Mouse (Mus musculus): Measurements from ENCODE around the gene Uvssa. TPM values are rescaled to one million over a fixed set of nuclear protein-coding genes. Genes with fewer than 3 reads are reported as not detected.

The Uvssa gene
- polyA plus RNA-seq, 1 experiment from 2014 or later, result 8.3 TPM

DNA sequence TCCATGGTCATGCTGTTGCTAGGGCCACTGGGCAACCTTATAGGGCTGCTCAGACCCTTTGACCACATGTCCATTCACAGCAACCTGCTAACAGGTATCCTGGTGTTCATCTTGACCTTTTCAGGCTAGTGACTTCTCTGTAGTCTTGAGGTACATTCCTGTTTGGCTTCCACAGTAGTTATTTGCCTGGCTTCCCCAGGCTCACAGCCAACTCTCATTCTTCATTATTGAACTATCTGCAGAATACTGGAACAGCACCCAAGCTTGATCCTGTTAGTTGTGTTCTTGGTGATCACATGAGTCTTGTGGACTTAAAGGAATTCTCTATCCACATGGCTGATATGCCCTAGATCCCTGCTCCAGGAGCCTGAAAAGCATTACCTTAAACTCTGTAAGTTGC is 34.8 kb upstream of the Uvssa start:
- no peak overlapping the region for H3K9ac ChIP-seq (ENCODE audit: low read length)
- no peak overlapping the region for H3K4me2 ChIP-seq (ENCODE audit: low read length)
- DNase-seq (ENCODE audit: low spot score), result no peak
- H3K4me1 ChIP-seq (replicated peaks; ENCODE audit: control insufficient read depth, insufficient read depth, low read length), result no peaks in the 10 kb centered on the region
- no peak for ATAC-seq (replicated peaks; ENCODE audit: low FRiP score, low TSS enrichment, low read depth)
- no peaks in the 10 kb centered on the region for H3K27me3 ChIP-seq (replicated peaks; ENCODE audit: control insufficient read depth, insufficient read depth, low read length)
- 0 out of 2 replicates have a peak, but pooled peaks cover 4% of the 10 kb centered on the region for H3K36me3 ChIP-seq (ENCODE audit: control insufficient read depth, insufficient read depth, low read length)
- H3K27ac ChIP-seq (ENCODE audit: low read depth), result no peak overlapping the region
- no peaks in the 10 kb centered on the region for H3K9me3 ChIP-seq (ENCODE audit: control insufficient read depth, low read length)
- no peak overlapping the region for H3K4me3 ChIP-seq (ENCODE audit: low read depth, low read length)

- no peak overlapping the region for H3K27ac ChIP-seq (ENCODE audit: low read depth)
- ATAC-seq (replicated peaks; ENCODE audit: low FRiP score, low TSS enrichment, low read depth) (no peak), DNase-seq (ENCODE audit: low spot score) (no peak)
- H3K36me3 ChIP-seq (ENCODE audit: control insufficient read depth, insufficient read depth, low read length), result 0 out of 2 replicates have a peak, but pooled peaks cover 4% of the 10 kb centered on the region
- 75% methylated on average over 3 of the region's 3 CpGs for WGBS
- H3K4me1 ChIP-seq (replicated peaks; ENCODE audit: control insufficient read depth, insufficient read depth, low read length), result no peaks in the 10 kb centered on the region
- no peak overlapping the region for H3K4me3 ChIP-seq (ENCODE audit: low read depth, low read length)
- no peaks in the 10 kb centered on the region for H3K9me3 ChIP-seq (ENCODE audit: control insufficient read depth, low read length)
- no peak overlapping the region for H3K9ac ChIP-seq (ENCODE audit: low read length)
- H3K27me3 ChIP-seq (replicated peaks; ENCODE audit: control insufficient read depth, insufficient read depth, low read length), result no peaks in the 10 kb centered on the region
- no peak overlapping the region for H3K4me2 ChIP-seq (ENCODE audit: low read length)
Observed at GRCm38 (mm10) chr5:33344070-33344469, 34.3 kb upstream of the Uvssa start.

GRCm38 (mm10) chr5:33347620-33348019 is 30.7 kb upstream of the Uvssa start:
- Histone ChIP-seq H3K4me1 (replicated peaks; ENCODE audit: control insufficient read depth, insufficient read depth, low read length) (no peaks in the 10 kb centered on the region; the same call in 1 of the 2 replicates), H3K36me3 (ENCODE audit: control insufficient read depth, insufficient read depth, low read length) (0 out of 2 replicates have a peak, but pooled peaks cover 4% of the 10 kb centered on the region), H3K27ac (ENCODE audit: low read depth) (no peak overlapping the region), H3K4me2 (ENCODE audit: low read length) (no peak overlapping the region), H3K9ac (ENCODE audit: low read length) (no peak overlapping the region), H3K4me3 (ENCODE audit: low read depth, low read length) (no peak overlapping the region), H3K27me3 (replicated peaks; ENCODE audit: control insufficient read depth, insufficient read depth, low read length) (no peaks in the 10 kb centered on the region), H3K9me3 (ENCODE audit: control insufficient read depth, low read length) (no peaks in the 10 kb centered on the region)
- DNase-seq (ENCODE audit: low spot score) (no peak), ATAC-seq (replicated peaks; ENCODE audit: low FRiP score, low TSS enrichment, low read depth) (no peak)
- 71% methylated on average over 3 of the region's 3 CpGs for WGBS

GRCm38 (mm10) chr5:33349205-33349604 is 29.1 kb upstream of the Uvssa start:
- no peak overlapping the region for H3K4me2 ChIP-seq (ENCODE audit: low read length)
- H3K9me3 ChIP-seq (ENCODE audit: control insufficient read depth, low read length), result no peaks in the 10 kb centered on the region
- 0 out of 2 replicates have a peak, but pooled peaks cover 4% of the 10 kb centered on the region for H3K36me3 ChIP-seq (ENCODE audit: control insufficient read depth, insufficient read depth, low read length)
- H3K9ac ChIP-seq (ENCODE audit: low read length), result no peak overlapping the region
- ATAC-seq (replicated peaks; ENCODE audit: low FRiP score, low TSS enrichment, low read depth) (no peak), DNase-seq (ENCODE audit: low spot score) (no peak)
- no peaks in the 10 kb centered on the region for H3K27me3 ChIP-seq (replicated peaks; ENCODE audit: control insufficient read depth, insufficient read depth, low read length)
- whole genome bisulfite sequencing, result 92% methylated on average over 5 of the region's 5 CpGs
- H3K27ac ChIP-seq (ENCODE audit: low read depth), result no peak overlapping the region
- H3K4me1 ChIP-seq (replicated peaks; ENCODE audit: control insufficient read depth, insufficient read depth, low read length), result no peaks in the 10 kb centered on the region; the same call in 1 of the 2 replicates
- H3K4me3 ChIP-seq (ENCODE audit: low read depth, low read length), result no peak overlapping the region

GRCm38 (mm10) chr5:33349706-33350105 is 28.6 kb upstream of the Uvssa start:
- H3K4me1 ChIP-seq (replicated peaks; ENCODE audit: control insufficient read depth, insufficient read depth, low read length), result no peaks in the 10 kb centered on the region; the same call in 1 of the 2 replicates
- H3K4me2 ChIP-seq (ENCODE audit: low read length), result no peak overlapping the region
- no peaks in the 10 kb centered on the region for H3K27me3 ChIP-seq (replicated peaks; ENCODE audit: control insufficient read depth, insufficient read depth, low read length)
- no peak overlapping the region for H3K9ac ChIP-seq (ENCODE audit: low read length)
- no peak overlapping the region for H3K4me3 ChIP-seq (ENCODE audit: low read depth, low read length)
- 0 out of 2 replicates have a peak, but pooled peaks cover 2% of the 10 kb centered on the region for H3K36me3 ChIP-seq (ENCODE audit: control insufficient read depth, insufficient read depth, low read length)
- H3K27ac ChIP-seq (ENCODE audit: low read depth), result no peak overlapping the region
- 71% methylated on average over 4 of the region's 4 CpGs for WGBS
- DNase-seq (ENCODE audit: low spot score) (no peak), ATAC-seq (replicated peaks; ENCODE audit: low FRiP score, low TSS enrichment, low read depth) (no peak)
- no peaks in the 10 kb centered on the region for H3K9me3 ChIP-seq (ENCODE audit: control insufficient read depth, low read length)

- Histone ChIP-seq H3K4me1 (replicated peaks; ENCODE audit: control insufficient read depth, insufficient read depth, low read length) (no peaks in the 10 kb centered on the region; the same call in 1 of the 2 replicates), H3K4me2 (ENCODE audit: low read length) (no peak overlapping the region), H3K36me3 (ENCODE audit: control insufficient read depth, insufficient read depth, low read length) (no peaks in the 10 kb centered on the region), H3K4me3 (ENCODE audit: low read depth, low read length) (no peak overlapping the region), H3K27ac (ENCODE audit: low read depth) (no peak overlapping the region), H3K9ac (ENCODE audit: low read length) (no peak overlapping the region), H3K27me3 (replicated peaks; ENCODE audit: control insufficient read depth, insufficient read depth, low read length) (no peaks in the 10 kb centered on the region), H3K9me3 (ENCODE audit: control insufficient read depth, low read length) (no peaks in the 10 kb centered on the region)
- 90% methylated on average over 3 of the region's 3 CpGs for WGBS
- DNase-seq (ENCODE audit: low spot score), result no peak
- ATAC-seq (replicated peaks; ENCODE audit: low FRiP score, low TSS enrichment, low read depth), result no peak
Observed at GRCm38 (mm10) chr5:33351556-33352272, 26.6 kb upstream of the Uvssa start.

DNA sequence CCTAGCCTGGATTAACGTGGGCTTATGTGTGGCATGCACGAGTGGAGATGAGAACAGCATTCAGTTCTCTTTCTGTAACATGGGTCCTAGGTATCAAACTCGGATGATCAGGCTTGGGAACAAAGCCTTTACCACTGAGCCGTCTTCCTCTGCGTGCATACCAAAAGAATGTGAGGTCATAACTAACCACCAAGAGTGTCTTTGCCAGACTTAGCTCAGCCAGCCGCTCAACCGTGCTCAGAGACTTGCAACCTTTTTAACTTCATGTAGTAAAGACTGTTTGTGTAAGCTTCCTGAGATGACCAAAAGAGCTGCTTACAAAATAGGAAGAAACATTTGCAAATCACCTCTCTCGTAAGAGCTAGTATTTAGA is 26.1 kb upstream of the Uvssa start:
- 76% methylated on average over 8 of the region's 8 CpGs for WGBS
- no peaks in the 10 kb centered on the region; the same call in 1 of the 2 replicates for H3K4me1 ChIP-seq (replicated peaks; ENCODE audit: control insufficient read depth, insufficient read depth, low read length)
- no peak overlapping the region for H3K27ac ChIP-seq (ENCODE audit: low read depth)
- DNase-seq (ENCODE audit: low spot score) (no peak), ATAC-seq (replicated peaks; ENCODE audit: low FRiP score, low TSS enrichment, low read depth) (no peak)
- no peaks in the 10 kb centered on the region for H3K9me3 ChIP-seq (ENCODE audit: control insufficient read depth, low read length)
- H3K9ac ChIP-seq (ENCODE audit: low read length), result no peak overlapping the region
- no peaks in the 10 kb centered on the region for H3K36me3 ChIP-seq (ENCODE audit: control insufficient read depth, insufficient read depth, low read length)
- H3K4me2 ChIP-seq (ENCODE audit: low read length), result no peak overlapping the region
- no peak overlapping the region for H3K4me3 ChIP-seq (ENCODE audit: low read depth, low read length)
- H3K27me3 ChIP-seq (replicated peaks; ENCODE audit: control insufficient read depth, insufficient read depth, low read length), result no peaks in the 10 kb centered on the region

DNA sequence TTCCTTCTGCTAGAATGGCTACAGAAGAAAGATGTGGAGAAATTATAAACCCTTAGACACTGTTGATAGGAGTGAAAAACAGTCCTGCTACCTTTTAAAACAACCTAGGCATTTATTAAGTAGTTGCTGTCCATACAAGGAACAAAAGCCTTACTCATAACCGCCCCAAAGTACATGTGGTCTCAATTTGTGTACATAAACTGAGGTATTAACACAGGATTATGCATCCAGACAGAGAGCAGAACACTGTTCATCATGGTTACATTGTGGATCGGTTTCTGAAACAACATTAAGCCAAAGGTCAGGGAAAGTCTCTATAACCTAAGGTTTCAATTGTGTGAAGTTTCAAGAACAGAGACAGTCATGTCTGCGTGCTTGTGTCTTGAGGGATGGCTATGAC is 25.3 kb upstream of the Uvssa start:
- whole genome bisulfite sequencing, result 62% methylated on average over 3 of the region's 3 CpGs
- Histone ChIP-seq H3K27ac (ENCODE audit: low read depth) (no peak overlapping the region), H3K4me1 (replicated peaks; ENCODE audit: control insufficient read depth, insufficient read depth, low read length) (no peaks in the 10 kb centered on the region; the same call in 1 of the 2 replicates), H3K4me3 (ENCODE audit: low read depth, low read length) (no peak overlapping the region), H3K36me3 (ENCODE audit: control insufficient read depth, insufficient read depth, low read length) (no peaks in the 10 kb centered on the region), H3K9me3 (ENCODE audit: control insufficient read depth, low read length) (no peaks in the 10 kb centered on the region), H3K4me2 (ENCODE audit: low read length) (no peak overlapping the region), H3K27me3 (replicated peaks; ENCODE audit: control insufficient read depth, insufficient read depth, low read length) (no peaks in the 10 kb centered on the region), H3K9ac (ENCODE audit: low read length) (no peak overlapping the region)
- ATAC-seq (replicated peaks; ENCODE audit: low FRiP score, low TSS enrichment, low read depth), result no peak
- DNase-seq (ENCODE audit: low spot score), result no peak

GRCm38 (mm10) chr5:33357494-33357893 is 20.9 kb upstream of the Uvssa start:
- no peaks in the 10 kb centered on the region for H3K27me3 ChIP-seq (replicated peaks; ENCODE audit: control insufficient read depth, insufficient read depth, low read length)
- H3K4me3 ChIP-seq (ENCODE audit: low read depth, low read length), result no peak overlapping the region
- no peak overlapping the region for H3K4me2 ChIP-seq (ENCODE audit: low read length)
- H3K9ac ChIP-seq (ENCODE audit: low read length), result no peak overlapping the region
- DNase-seq (ENCODE audit: low spot score) (no peak), ATAC-seq (replicated peaks; ENCODE audit: low FRiP score, low TSS enrichment, low read depth) (no peak)
- no peak overlapping the region for H3K27ac ChIP-seq (ENCODE audit: low read depth)
- H3K36me3 ChIP-seq (ENCODE audit: control insufficient read depth, insufficient read depth, low read length), result peaks cover 43% of the 10 kb centered on the region
- WGBS, result 83% methylated on average over 1 of the region's 1 CpGs
- no peaks in the 10 kb centered on the region for H3K9me3 ChIP-seq (ENCODE audit: control insufficient read depth, low read length)
- no peaks in the 10 kb centered on the region for H3K4me1 ChIP-seq (replicated peaks; ENCODE audit: control insufficient read depth, insufficient read depth, low read length)

Data from intestine, embryonic 14.5 days (tissue).